Mouse (Mus musculus) lung, postnatal 0 days (tissue): Measurements from ENCODE around the gene Akap7.

ENCODE experiments used
- CTCF ChIP-seq: IDR thresholded peaks from 2 replicates; pipeline ENCODE4 v1.5.1; 2016; ENCODE audit warnings: antibody characterized with exemption, mild to moderate bottlenecking
- EP300 ChIP-seq: IDR thresholded peaks from 2 replicates; pipeline ENCODE4 v1.6.1; 2016; ENCODE audit warnings: antibody characterized with exemption, mild to moderate bottlenecking, control low read depth

- TF ChIP-seq EP300 (no peak), CTCF (no peak)
These were observed 24.3 kb downstream of the Akap7 start for GRCm38 (mm10) chr10:25283397-25283796.
